Mouse (Mus musculus): ENCODE results near the gene Lgr6.
A peak's percentile ranks its signal among the peaks of the same experiment; 100 is the strongest.

DNA sequence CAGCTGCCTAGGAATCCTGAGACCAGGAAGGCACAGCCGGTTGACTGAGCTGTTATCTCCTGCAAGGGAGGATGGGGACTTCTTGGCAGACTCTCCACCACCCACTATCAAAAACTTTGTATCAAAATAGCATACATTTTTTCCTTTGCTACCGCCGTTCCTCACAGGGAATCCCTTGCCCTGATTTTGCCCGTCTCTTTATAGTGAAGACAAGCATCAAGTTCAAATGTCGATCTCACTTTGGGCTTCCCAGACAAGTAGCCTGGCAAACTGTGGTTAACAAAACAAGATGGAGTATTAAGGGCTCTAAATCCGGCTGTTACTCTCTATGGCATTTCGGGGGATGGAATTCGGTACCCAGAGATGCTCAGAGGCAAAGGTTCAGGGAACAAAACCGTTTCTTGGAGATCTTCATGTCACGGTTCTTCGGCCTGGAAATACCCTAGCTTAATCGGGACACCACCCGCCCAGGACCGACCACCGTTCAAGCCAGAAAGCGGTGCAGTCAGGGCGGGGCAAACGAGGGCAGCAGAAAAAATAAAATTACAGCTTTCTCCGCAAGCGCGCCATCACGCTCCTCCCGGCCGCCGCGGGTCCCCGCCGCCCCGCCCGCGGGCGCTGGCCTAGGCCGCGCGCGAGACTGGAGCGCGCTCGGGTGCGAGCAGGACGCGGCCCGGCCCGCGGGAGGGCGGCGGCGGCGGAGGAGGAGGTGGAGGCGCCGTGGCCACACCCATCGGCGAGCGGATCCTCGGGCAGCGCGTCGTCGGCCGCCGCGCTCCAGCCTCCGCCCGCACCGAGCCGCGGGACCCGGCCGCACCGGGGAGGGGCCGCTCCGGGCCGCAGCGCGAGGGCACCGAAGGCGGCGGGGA lies 41.2 kb upstream of the Lgr6 start, which contains the start of gene Arl8a:
- no peak for TF ChIP-seq CTCF (IDR thresholded peaks at IDR 0.05)
- peak; percentile 32; the same call in 1 of the 2 replicates for TF ChIP-seq POLR2A (IDR thresholded peaks at IDR 0.05; ENCODE audit: insufficient read depth, low read depth, low read length)
- no peak for TF ChIP-seq EP300 (IDR thresholded peaks at IDR 0.05; ENCODE audit: insufficient read depth, low read depth, low read length)
